Mouse (Mus musculus): ENCODE data around the gene Spsb2.

- TF ChIP-seq POLR2A (IDR thresholded peaks at IDR 0.05; ENCODE audit: borderline replicate concordance, insufficient read depth, low read length) (no peak), CTCF (IDR thresholded peaks at IDR 0.05; ENCODE audit: borderline replicate concordance, insufficient read depth, low read depth, low read length) (no peak)
These were observed 13.6 kb downstream of the Spsb2 start for GRCm38 (mm10) chr6:124822049-124822448.
